Mouse (Mus musculus): ENCODE measurements at regions not wholly inside any gene's neighbourhood (a gene's known extent, or its start where the extent isn't known, plus 50 kb on each side); places are given as distances from the start of the nearest gene placed in this dataset.

GRCm38 (mm10) chr9:16994169-16994568 lies 493.1 kb upstream of the Fat3 start:
- Histone ChIP-seq H3K36me3 (ENCODE audit: control insufficient read depth, insufficient read depth, low read length) (no peaks in the 10 kb centered on the region), H3K4me3 (ENCODE audit: low read depth, low read length) (no peak overlapping the region), H3K27me3 (ENCODE audit: control insufficient read depth, insufficient read depth, low read length) (no peaks in the 10 kb centered on the region), H3K9ac (ENCODE audit: low read length) (no peak overlapping the region), H3K9me3 (ENCODE audit: control insufficient read depth, low read length) (no peaks in the 10 kb centered on the region), H3K4me1 (ENCODE audit: control insufficient read depth, insufficient read depth, low read length) (no peaks in the 10 kb centered on the region), H3K4me2 (ENCODE audit: low read depth) (no peak overlapping the region), H3K27ac (ENCODE audit: low read depth, low read length) (no peak overlapping the region)
- ATAC-seq (ENCODE audit: insufficient read depth, low FRiP score, low TSS enrichment), result no peak
- no peak for DNase-seq (ENCODE audit: low spot score)
- WGBS, result 59% methylated on average over 2 of the region's 2 CpGs

GRCm38 (mm10) chr9:16988114-16988513 lies 487.0 kb upstream of the Fat3 start:
- ATAC-seq (ENCODE audit: insufficient read depth, low FRiP score, low TSS enrichment) (no peak; the same call in 1 of the 2 replicates), DNase-seq (ENCODE audit: low spot score) (peak; percentile 10)
- Histone ChIP-seq H3K9me3 (ENCODE audit: control insufficient read depth, low read length) (no peaks in the 10 kb centered on the region), H3K4me1 (ENCODE audit: control insufficient read depth, insufficient read depth, low read length) (no peaks in the 10 kb centered on the region), H3K36me3 (ENCODE audit: control insufficient read depth, insufficient read depth, low read length) (no peaks in the 10 kb centered on the region), H3K9ac (ENCODE audit: low read length) (no peak overlapping the region), H3K27me3 (ENCODE audit: control insufficient read depth, insufficient read depth, low read length) (no peaks in the 10 kb centered on the region), H3K4me3 (ENCODE audit: low read depth, low read length) (no peak overlapping the region), H3K4me2 (ENCODE audit: low read depth) (no peak overlapping the region), H3K27ac (ENCODE audit: low read depth, low read length) (no peak overlapping the region)
- WGBS, result 60% methylated on average over 3 of the region's 3 CpGs

- Histone ChIP-seq H3K36me3 (ENCODE audit: control insufficient read depth, insufficient read depth, low read length) (no peaks in the 10 kb centered on the region), H3K27me3 (ENCODE audit: control insufficient read depth, insufficient read depth, low read length) (no peaks in the 10 kb centered on the region), H3K4me3 (ENCODE audit: low read depth, low read length) (no peak overlapping the region), H3K27ac (ENCODE audit: low read depth, low read length) (no peak overlapping the region), H3K9ac (ENCODE audit: low read length) (no peak overlapping the region), H3K9me3 (ENCODE audit: control insufficient read depth, low read length) (no peaks in the 10 kb centered on the region), H3K4me2 (ENCODE audit: low read depth) (no peak overlapping the region), H3K4me1 (ENCODE audit: control insufficient read depth, insufficient read depth, low read length) (no peaks in the 10 kb centered on the region)
- WGBS, result 93% methylated on average over 5 of the region's 5 CpGs
- ATAC-seq (ENCODE audit: insufficient read depth, low FRiP score, low TSS enrichment), result no peak
- no peak for DNase-seq (ENCODE audit: low spot score)
Observed at GRCm38 (mm10) chr9:16977321-16977720, 476.2 kb upstream of the Fat3 start.

GRCm38 (mm10) chr9:16970373-16970772 lies 469.3 kb upstream of the Fat3 start:
- Histone ChIP-seq H3K4me2 (ENCODE audit: low read depth) (no peak overlapping the region), H3K4me3 (ENCODE audit: low read depth, low read length) (no peak overlapping the region), H3K4me1 (ENCODE audit: control insufficient read depth, insufficient read depth, low read length) (no peaks in the 10 kb centered on the region), H3K27ac (ENCODE audit: low read depth, low read length) (no peak overlapping the region), H3K27me3 (ENCODE audit: control insufficient read depth, insufficient read depth, low read length) (no peaks in the 10 kb centered on the region), H3K36me3 (ENCODE audit: control insufficient read depth, insufficient read depth, low read length) (no peaks in the 10 kb centered on the region), H3K9me3 (ENCODE audit: control insufficient read depth, low read length) (no peaks in the 10 kb centered on the region), H3K9ac (ENCODE audit: low read length) (no peak overlapping the region)
- 31% methylated on average over 4 of the region's 4 CpGs for WGBS
- ATAC-seq (ENCODE audit: insufficient read depth, low FRiP score, low TSS enrichment) (no peak), DNase-seq (ENCODE audit: low spot score) (peak; percentile 12)

GRCm38 (mm10) chr9:16933602-16934001 lies 432.5 kb upstream of the Fat3 start:
- Histone ChIP-seq H3K9ac (ENCODE audit: low read length) (no peak overlapping the region), H3K36me3 (ENCODE audit: control insufficient read depth, insufficient read depth, low read length) (no peaks in the 10 kb centered on the region), H3K4me3 (ENCODE audit: low read depth, low read length) (no peak overlapping the region), H3K27me3 (ENCODE audit: control insufficient read depth, insufficient read depth, low read length) (no peaks in the 10 kb centered on the region), H3K4me2 (ENCODE audit: low read depth) (no peak overlapping the region), H3K27ac (ENCODE audit: low read depth, low read length) (no peak overlapping the region), H3K9me3 (ENCODE audit: control insufficient read depth, low read length) (no peaks in the 10 kb centered on the region), H3K4me1 (ENCODE audit: control insufficient read depth, insufficient read depth, low read length) (no peaks in the 10 kb centered on the region)
- WGBS, result 56% methylated on average over 1 of the region's 1 CpGs
- ATAC-seq (ENCODE audit: insufficient read depth, low FRiP score, low TSS enrichment) (no peak), DNase-seq (ENCODE audit: low spot score) (no peak)

- H3K9ac ChIP-seq (ENCODE audit: low read length), result no peak overlapping the region
- no peak overlapping the region for H3K4me3 ChIP-seq (ENCODE audit: low read depth, low read length)
- DNase-seq (ENCODE audit: low spot score) (no peak), ATAC-seq (ENCODE audit: insufficient read depth, low FRiP score, low TSS enrichment) (no peak)
- no peak overlapping the region for H3K4me2 ChIP-seq (ENCODE audit: low read depth)
- 94% methylated on average over 3 of the region's 3 CpGs for WGBS
- H3K9me3 ChIP-seq (ENCODE audit: control insufficient read depth, low read length), result no peaks in the 10 kb centered on the region
- no peak overlapping the region for H3K27ac ChIP-seq (ENCODE audit: low read depth, low read length)
- no peaks in the 10 kb centered on the region for H3K4me1 ChIP-seq (ENCODE audit: control insufficient read depth, insufficient read depth, low read length)
- H3K36me3 ChIP-seq (ENCODE audit: control insufficient read depth, insufficient read depth, low read length), result no peaks in the 10 kb centered on the region
- H3K27me3 ChIP-seq (ENCODE audit: control insufficient read depth, insufficient read depth, low read length), result no peaks in the 10 kb centered on the region
Observed at GRCm38 (mm10) chr9:16931586-16931985, 430.5 kb upstream of the Fat3 start.

- WGBS, result 88% methylated on average over 4 of the region's 4 CpGs
- DNase-seq (ENCODE audit: low spot score) (no peak), ATAC-seq (ENCODE audit: insufficient read depth, low FRiP score, low TSS enrichment) (no peak)
- Histone ChIP-seq H3K4me1 (ENCODE audit: control insufficient read depth, insufficient read depth, low read length) (no peaks in the 10 kb centered on the region), H3K4me2 (ENCODE audit: low read depth) (no peak overlapping the region), H3K9me3 (ENCODE audit: control insufficient read depth, low read length) (no peaks in the 10 kb centered on the region), H3K27me3 (ENCODE audit: control insufficient read depth, insufficient read depth, low read length) (no peaks in the 10 kb centered on the region), H3K27ac (ENCODE audit: low read depth, low read length) (no peak overlapping the region), H3K36me3 (ENCODE audit: control insufficient read depth, insufficient read depth, low read length) (no peaks in the 10 kb centered on the region), H3K4me3 (ENCODE audit: low read depth, low read length) (no peak overlapping the region), H3K9ac (ENCODE audit: low read length) (no peak overlapping the region)
Observed at GRCm38 (mm10) chr9:16926315-16926984, 425.4 kb upstream of the Fat3 start.

GRCm38 (mm10) chr9:16925279-16925678 lies 424.2 kb upstream of the Fat3 start:
- H3K27me3 ChIP-seq (ENCODE audit: control insufficient read depth, insufficient read depth, low read length), result no peaks in the 10 kb centered on the region

GRCm38 (mm10) chr9:16906155-16906554 lies 405.1 kb upstream of the Fat3 start:
- no peaks in the 10 kb centered on the region for H3K36me3 ChIP-seq (ENCODE audit: control insufficient read depth, insufficient read depth, low read length)
- H3K9me3 ChIP-seq (ENCODE audit: control insufficient read depth, low read length), result no peaks in the 10 kb centered on the region
- H3K4me1 ChIP-seq (ENCODE audit: control insufficient read depth, insufficient read depth, low read length), result no peaks in the 10 kb centered on the region
- H3K27ac ChIP-seq (ENCODE audit: low read depth, low read length), result no peak overlapping the region
- no peak overlapping the region for H3K9ac ChIP-seq (ENCODE audit: low read length)
- ATAC-seq (ENCODE audit: insufficient read depth, low FRiP score, low TSS enrichment), result no peak
- no peak for DNase-seq (ENCODE audit: low spot score)
- no peaks in the 10 kb centered on the region for H3K27me3 ChIP-seq (ENCODE audit: control insufficient read depth, insufficient read depth, low read length)
- H3K4me3 ChIP-seq (ENCODE audit: low read depth, low read length), result no peak overlapping the region
- no peak overlapping the region for H3K4me2 ChIP-seq (ENCODE audit: low read depth)

More at GRCm38 (mm10) chr9:16925279-16925678, 424.2 kb upstream of the Fat3 start:
- H3K4me3 ChIP-seq (ENCODE audit: low read depth, low read length), result no peak overlapping the region
- H3K9ac ChIP-seq (ENCODE audit: low read length), result no peak overlapping the region
- H3K27ac ChIP-seq (ENCODE audit: low read depth, low read length), result no peak overlapping the region
- WGBS, result 94% methylated on average over 2 of the region's 2 CpGs
- H3K36me3 ChIP-seq (ENCODE audit: control insufficient read depth, insufficient read depth, low read length), result no peaks in the 10 kb centered on the region
- H3K4me1 ChIP-seq (ENCODE audit: control insufficient read depth, insufficient read depth, low read length), result no peaks in the 10 kb centered on the region
- DNase-seq (ENCODE audit: low spot score), result no peak
- no peak overlapping the region for H3K4me2 ChIP-seq (ENCODE audit: low read depth)
- H3K9me3 ChIP-seq (ENCODE audit: control insufficient read depth, low read length), result no peaks in the 10 kb centered on the region
- ATAC-seq (ENCODE audit: insufficient read depth, low FRiP score, low TSS enrichment), result no peak
